Mouse (Mus musculus): ENCODE measurements around the gene Htra3.

GRCm38 (mm10) chr5:35607784-35608183 is 71.8 kb downstream of the Htra3 start:
- TF ChIP-seq CTCF (IDR thresholded peaks at IDR 0.05; ENCODE audit: low read depth) (no peak), EP300 (IDR thresholded peaks at IDR 0.05; ENCODE audit: low read depth) (no peak)
